Mouse (Mus musculus): ENCODE data around the gene Cyth4.

Gene Cyth4

GRCm38 (mm10) chr15:78587050-78587994 is 9.5 kb upstream of the Cyth4 start:
- peak; percentile 63 for DNase-seq (ENCODE audit: low spot score)

- no peak for DNase-seq (ENCODE audit: low spot score)
Observed at GRCm38 (mm10) chr15:78588049-78588448, 8.8 kb upstream of the Cyth4 start.

GRCm38 (mm10) chr15:78588900-78589299 is 7.9 kb upstream of the Cyth4 start:
- DNase-seq (ENCODE audit: low spot score), result no peak

- DNase-seq (ENCODE audit: low spot score), result no peak
Observed at GRCm38 (mm10) chr15:78589936-78590335, 6.9 kb upstream of the Cyth4 start.

GRCm38 (mm10) chr15:78590785-78591184 is 6.1 kb upstream of the Cyth4 start:
- no peak for DNase-seq (ENCODE audit: low spot score)

- DNase-seq (ENCODE audit: low spot score), result peak; percentile 37
Observed at GRCm38 (mm10) chr15:78591680-78592451, 5.0 kb upstream of the Cyth4 start.

GRCm38 (mm10) chr15:78592452-78592968 is 4.3 kb upstream of the Cyth4 start:
- DNase-seq (ENCODE audit: low spot score), result no peak

GRCm38 (mm10) chr15:78593896-78594425 is 2.9 kb upstream of the Cyth4 start:
- DNase-seq (ENCODE audit: low spot score), result no peak

- no peak for DNase-seq (ENCODE audit: low spot score)
Observed at GRCm38 (mm10) chr15:78594831-78595230, 2.0 kb upstream of the Cyth4 start.

- DNase-seq (ENCODE audit: low spot score), result no peak
Observed at GRCm38 (mm10) chr15:78595468-78595867, 1.4 kb upstream of the Cyth4 start.

GRCm38 (mm10) chr15:78596504-78596903 is 343 bp upstream of the Cyth4 start:
- no peak for DNase-seq (ENCODE audit: low spot score)

- DNase-seq (ENCODE audit: low spot score), result peak; percentile 56
Observed at GRCm38 (mm10) chr15:78597729-78598128, 882 bp downstream of the Cyth4 start.

GRCm38 (mm10) chr15:78599124-78599523 is 2.3 kb downstream of the Cyth4 start:
- no peak for DNase-seq (ENCODE audit: low spot score)

GRCm38 (mm10) chr15:78599529-78600193 is 2.8 kb downstream of the Cyth4 start:
- DNase-seq (ENCODE audit: low spot score), result no peak

- DNase-seq (ENCODE audit: low spot score), result no peak
Observed at GRCm38 (mm10) chr15:78601180-78601579, 4.3 kb downstream of the Cyth4 start.

GRCm38 (mm10) chr15:78604255-78604654 is 7.4 kb downstream of the Cyth4 start:
- no peak for DNase-seq (ENCODE audit: low spot score)

GRCm38 (mm10) chr15:78605371-78605791 is 8.5 kb downstream of the Cyth4 start:
- no peak for DNase-seq (ENCODE audit: low spot score)

GRCm38 (mm10) chr15:78606059-78606458 is 9.2 kb downstream of the Cyth4 start:
- no peak for DNase-seq (ENCODE audit: low spot score)

GRCm38 (mm10) chr15:78607463-78607862 is 10.6 kb downstream of the Cyth4 start:
- DNase-seq (ENCODE audit: low spot score), result no peak

GRCm38 (mm10) chr15:78610705-78611462 is 14.0 kb downstream of the Cyth4 start:
- no peak for DNase-seq (ENCODE audit: low spot score)

GRCm38 (mm10) chr15:78614536-78614935 is 17.7 kb downstream of the Cyth4 start:
- DNase-seq (ENCODE audit: low spot score), result no peak
